Mouse (Mus musculus) limb, embryonic 11.5 days (tissue): ENCODE data around the gene Becn1. TPM values are rescaled to one million over a fixed set of nuclear protein-coding genes. Genes with fewer than 3 reads are reported as not detected.

Experiments
- ATAC-seq: fragments of 200-750 bp; cut with Nextera tagmentation; 2 replicates; pipeline ENCODE4 v1.8.0; 2017; ENCODE audit warnings: low read depth; ENCODE audit not compliant: insufficient number of reproducible peaks, low FRiP score, low TSS enrichment
- DNase-seq: peaks from one replicate; pipeline ENCODE4 v3.0.0-alpha.2; 2015; ENCODE audit warnings: low spot score
- H3K27ac ChIP-seq: fragments of 300-500 bp; sonication (generic); replicated peaks from 2 replicates; pipeline ENCODE4 v1.5.1; 2014; ENCODE audit warnings: low read depth, mild to moderate bottlenecking, low read length
- H3K27me3 ChIP-seq: fragments of 300-500 bp; sonication (generic); 2 replicates; pipeline ENCODE4 v1.6.1; 2014; ENCODE audit warnings: mild to moderate bottlenecking, low read length, mixed read lengths; ENCODE audit not compliant: control insufficient read depth, insufficient read depth
- H3K36me3 ChIP-seq: fragments of 300-500 bp; sonication (generic); 2 replicates; pipeline ENCODE4 v1.6.1; 2014; ENCODE audit warnings: mild to moderate bottlenecking, low read length, moderate library complexity, mixed read lengths; ENCODE audit not compliant: control insufficient read depth, insufficient read depth
- H3K4me1 ChIP-seq: fragments of 300-500 bp; sonication (generic); 2 replicates; pipeline ENCODE4 v1.6.1; 2014; ENCODE audit warnings: low read length, mixed read lengths; ENCODE audit not compliant: control insufficient read depth, insufficient read depth
- H3K4me2 ChIP-seq: fragments of 300-500 bp; sonication (generic); 2 replicates; pipeline ENCODE4 v1.6.1; 2014; ENCODE audit warnings: low read depth, mild to moderate bottlenecking, moderate library complexity; ENCODE audit not compliant: severe bottlenecking
- H3K4me3 ChIP-seq: fragments of 300-500 bp; sonication (generic); 2 replicates; pipeline ENCODE4 v1.5.1; 2014; ENCODE audit warnings: low read depth, low read length
- H3K9ac ChIP-seq: fragments of 300-500 bp; sonication (generic); 2 replicates; pipeline ENCODE4 v1.6.1; 2014; ENCODE audit warnings: mild to moderate bottlenecking, low read length
- H3K9me3 ChIP-seq: fragments of 300-500 bp; sonication (generic); 2 replicates; pipeline ENCODE4 v1.6.1; 2016; ENCODE audit warnings: low read length; ENCODE audit not compliant: control insufficient read depth
- WGBS: fragments of 180-500 bp; shearing (Covaris S2); extraction: QIAGEN DNeasy Blood & Tissue Kit; methylation state at CpG from one replicate; pipeline ENCODE4 v1.1.7; 2014; 5-methylcytosine and 5-hydroxymethylcytosine counted together
- polyA plus RNA-seq: library from polyadenylated mRNA; unstranded; fragments of >200 nt; fragmentation: Nextera tagmentation; extraction: Ambion mirVana; gene quantifications from 2 replicates; pipeline ENCODE4 v1.2.1, GENCODE M21; 2014

The Becn1 gene
- polyA plus RNA-seq, 1 experiment from 2014 or later: 139 TPM

GRCm38 (mm10) chr11:101311083-101311482 lies 9.0 kb upstream of the Becn1 start:
- no peak overlapping the region for H3K27ac ChIP-seq
- no peak overlapping the region for H3K4me3 ChIP-seq
- H3K27me3 ChIP-seq: no peaks in the 10 kb centered on the region
- no peak overlapping the region for H3K9ac ChIP-seq
- H3K9me3 ChIP-seq: no peaks in the 10 kb centered on the region
- ATAC-seq (no peak), DNase-seq (no peak)
- no peak overlapping the region for H3K4me2 ChIP-seq
- H3K4me1 ChIP-seq: no peaks in the 10 kb centered on the region
- 92% methylated on average over 3 of the region's 3 CpGs for WGBS
- no peaks in the 10 kb centered on the region for H3K36me3 ChIP-seq

- no peak overlapping the region for H3K27ac ChIP-seq
- H3K36me3 ChIP-seq: no peaks in the 10 kb centered on the region
- H3K4me3 ChIP-seq: no peak overlapping the region
- H3K9me3 ChIP-seq: no peaks in the 10 kb centered on the region
- no peaks in the 10 kb centered on the region for H3K27me3 ChIP-seq
- WGBS: 45% methylated on average over 5 of the region's 5 CpGs
- ATAC-seq (no peak), DNase-seq (no peak)
- H3K9ac ChIP-seq: no peak overlapping the region
- H3K4me1 ChIP-seq: no peaks in the 10 kb centered on the region
- no peak overlapping the region for H3K4me2 ChIP-seq
Measured at GRCm38 (mm10) chr11:101307744-101308143, 5.7 kb upstream of the Becn1 start.

GRCm38 (mm10) chr11:101301299-101302003 lies 635 bp downstream of the Becn1 start:
- Histone ChIP-seq H3K9me3 (no peaks in the 10 kb centered on the region), H3K4me3 (peak overlapping the region; percentile 94), H3K4me1 (peaks cover 5% of the 10 kb centered on the region), H3K4me2 (peak overlapping the region; percentile 99), H3K27ac (no peak overlapping the region), H3K36me3 (peaks cover 6% of the 10 kb centered on the region), H3K27me3 (no peaks in the 10 kb centered on the region), H3K9ac (peak overlapping the region; percentile 83)
- DNase-seq (no peak), ATAC-seq (peak; percentile 9; the same call in 1 of the 2 replicates)
- 14% methylated on average over 26 of the region's 26 CpGs for WGBS

GRCm38 (mm10) chr11:101300881-101301280 lies 1.2 kb downstream of the Becn1 start:
- 68% methylated on average over 7 of the region's 7 CpGs for WGBS

GRCm38 (mm10) chr11:101295191-101295590 lies 6.9 kb downstream of the Becn1 start:
- 93% methylated on average over 8 of the region's 8 CpGs for WGBS
- Histone ChIP-seq H3K4me3 (no peak overlapping the region), H3K4me1 (no peaks in the 10 kb centered on the region), H3K9ac (no peak overlapping the region), H3K4me2 (no peak overlapping the region), H3K9me3 (no peaks in the 10 kb centered on the region), H3K27ac (no peak overlapping the region), H3K27me3 (no peaks in the 10 kb centered on the region), H3K36me3 (peaks cover 20% of the 10 kb centered on the region)
- DNase-seq (no peak), ATAC-seq (no peak)

More at GRCm38 (mm10) chr11:101300881-101301280, 1.2 kb downstream of the Becn1 start:
- no peaks in the 10 kb centered on the region for H3K27me3 ChIP-seq
- peaks cover 6% of the 10 kb centered on the region for H3K36me3 ChIP-seq
- H3K4me1 ChIP-seq: peaks cover 5% of the 10 kb centered on the region
- H3K27ac ChIP-seq: no peak overlapping the region
- peak overlapping the region; percentile 94 for H3K4me3 ChIP-seq
- H3K9ac ChIP-seq: 0 out of 2 replicates have a peak overlapping the region, but pooled peaks have one; percentile 83
- ATAC-seq: no peak
- peak overlapping the region; percentile 99 for H3K4me2 ChIP-seq
- DNase-seq: no peak
- no peaks in the 10 kb centered on the region for H3K9me3 ChIP-seq

- H3K27ac ChIP-seq: no peak overlapping the region
- H3K4me2 ChIP-seq: no peak overlapping the region
- no peak overlapping the region for H3K4me3 ChIP-seq
- no peaks in the 10 kb centered on the region for H3K27me3 ChIP-seq
- 92% methylated on average over 8 of the region's 8 CpGs for WGBS
- H3K36me3 ChIP-seq: peaks cover 16% of the 10 kb centered on the region; the same call in 1 of the 2 replicates
- ATAC-seq (no peak), DNase-seq (no peak)
- H3K9me3 ChIP-seq: no peaks in the 10 kb centered on the region
- no peak overlapping the region for H3K9ac ChIP-seq
- no peaks in the 10 kb centered on the region for H3K4me1 ChIP-seq
Measured at GRCm38 (mm10) chr11:101291231-101291630, 10.9 kb downstream of the Becn1 start.

- H3K36me3 ChIP-seq: peaks cover 5% of the 10 kb centered on the region; the same call in 1 of the 2 replicates
- H3K9me3 ChIP-seq: no peaks in the 10 kb centered on the region
- H3K4me3 ChIP-seq: no peak overlapping the region
- DNase-seq (no peak), ATAC-seq (no peak)
- WGBS: 88% methylated on average over 9 of the region's 9 CpGs
- H3K27me3 ChIP-seq: no peaks in the 10 kb centered on the region
- H3K27ac ChIP-seq: no peak overlapping the region
- H3K4me1 ChIP-seq: no peaks in the 10 kb centered on the region
- H3K9ac ChIP-seq: no peak overlapping the region
- no peak overlapping the region for H3K4me2 ChIP-seq
Measured at GRCm38 (mm10) chr11:101287306-101287705, 14.8 kb downstream of the Becn1 start.

GRCm38 (mm10) chr11:101283805-101284204 lies 18.3 kb downstream of the Becn1 start:
- WGBS: 71% methylated on average over 4 of the region's 4 CpGs
- no peaks in the 10 kb centered on the region for H3K4me1 ChIP-seq

More at GRCm38 (mm10) chr11:101283805-101284204, 18.3 kb downstream of the Becn1 start:
- Histone ChIP-seq H3K9ac (no peak overlapping the region), H3K9me3 (no peaks in the 10 kb centered on the region), H3K4me3 (no peak overlapping the region), H3K4me2 (no peak overlapping the region), H3K36me3 (no peaks in the 10 kb centered on the region; the same call in 1 of the 2 replicates), H3K27me3 (no peaks in the 10 kb centered on the region), H3K27ac (no peak overlapping the region)
- ATAC-seq (no peak), DNase-seq (no peak)
